Mouse (Mus musculus) megakaryocyte, embryonic 14.5 days (primary cell): ENCODE measurements around the gene Klhl5.

Source experiments
- FLI1 ChIP-seq: IDR thresholded peaks from 2 replicates; pipeline ENCODE4 v1.6.1; 2012; ENCODE audit warnings: low read length, inconsistent platforms, mixed read lengths
- GATA1 ChIP-seq: IDR thresholded peaks from 3 replicates; pipeline ENCODE4 v1.6.1; 2012; ENCODE audit warnings: mixed read lengths, low read length, inconsistent platforms, borderline replicate concordance

DNA sequence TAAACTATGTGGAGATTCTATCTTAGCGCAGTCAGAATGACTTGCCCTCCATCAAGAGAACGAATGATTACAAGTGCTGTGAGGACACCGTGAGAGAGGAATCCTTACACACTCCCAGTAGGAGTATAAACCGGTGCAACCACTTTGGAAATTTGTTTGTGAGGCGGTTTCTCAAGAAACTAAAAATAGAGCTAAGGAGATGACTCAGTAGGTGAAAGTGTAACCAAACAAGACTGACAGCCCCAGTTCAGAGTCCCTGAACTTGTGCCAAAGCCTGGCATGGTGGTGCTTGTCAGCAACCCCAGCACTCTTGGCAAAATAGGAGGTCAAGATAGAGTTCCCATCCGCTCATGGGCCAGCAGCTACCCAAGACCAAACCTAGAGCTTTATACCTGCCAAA, 20.8 kb upstream of the Klhl5 start:
- no peak for TF ChIP-seq GATA1
- TF ChIP-seq FLI1: no peak
